Mouse (Mus musculus) olfactory bulb, adult 2 months (tissue): ENCODE measurements around the gene Rpn2. TPM values are rescaled to one million over a fixed set of nuclear protein-coding genes. Genes with fewer than 3 reads are reported as not detected.
A peak's percentile ranks its signal among the peaks of the same experiment; 100 is the strongest.

Experiments used
- H3K27ac ChIP-seq: fragments of 200-500 bp; 2 replicates; pipeline ENCODE4 v1.5.1; 2012; ENCODE audit warnings: low read depth, low read length; ENCODE audit not compliant: insufficient read depth
- H3K4me1 ChIP-seq: fragments of 200-500 bp; 2 replicates; pipeline ENCODE4 v1.6.1; 2012; ENCODE audit warnings: low read length; ENCODE audit not compliant: control insufficient read depth, insufficient read depth
- H3K4me3 ChIP-seq: fragments of 200-500 bp; 2 replicates; pipeline ENCODE4 v1.5.1; 2012; ENCODE audit warnings: mild to moderate bottlenecking, low read depth, low read length, moderate library complexity; ENCODE audit not compliant: insufficient read depth
- CTCF ChIP-seq: fragments of 200-500 bp; IDR thresholded peaks from 2 replicates; pipeline ENCODE4 v1.5.1; 2012; ENCODE audit warnings: low read depth, mild to moderate bottlenecking, low read length, moderate library complexity; ENCODE audit not compliant: insufficient read depth
- POLR2A ChIP-seq: fragments of 200-500 bp; IDR thresholded peaks from 2 replicates; pipeline ENCODE4 v1.6.1; 2012; ENCODE audit warnings: mild to moderate bottlenecking, low read depth, low read length, moderate library complexity; ENCODE audit not compliant: insufficient read depth
- WGBS: fragments of 180-500 bp; shearing (Covaris S2); methylation state at CpG from one replicate; pipeline ENCODE4 v1.1.7; 2018; 5-methylcytosine and 5-hydroxymethylcytosine counted together
- polyA plus RNA-seq: library from polyadenylated mRNA; stranded (reverse); fragments of >200 nt; gene quantifications from 2 replicates; pipeline ENCODE4 v1.2.4, GENCODE M21; 2012; ENCODE audit warnings: low replicate concordance; ENCODE audit not compliant: missing spikeins, insufficient read depth, insufficient read length

Gene Rpn2
- polyA plus RNA-seq, 1 experiment: not detected

DNA sequence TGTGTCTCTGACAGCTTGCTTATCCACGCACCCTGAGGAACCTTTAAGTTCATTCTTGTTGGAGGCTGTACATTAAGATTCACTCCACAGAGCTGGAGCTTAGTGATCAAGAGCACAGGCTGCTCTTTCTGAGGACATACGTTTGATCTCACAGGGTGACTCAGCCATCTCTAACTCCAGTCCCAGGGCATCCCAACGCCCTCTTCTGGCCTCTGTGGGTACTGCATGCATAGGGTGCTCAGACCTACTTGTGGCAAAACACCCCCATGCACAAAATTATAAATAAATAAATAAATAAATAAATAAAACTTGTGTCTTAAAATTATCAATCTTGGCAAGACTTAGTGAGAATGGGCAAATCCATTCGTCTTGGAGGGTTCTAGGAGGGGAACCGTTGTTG lies 59.8 kb downstream of the Rpn2 start:
- WGBS: 26% methylated on average over 5 of the region's 5 CpGs
- TF ChIP-seq CTCF (peak; percentile 43; the same call in 1 of the 2 replicates), POLR2A (no peak)

GRCm38 (mm10) chr2:157339532-157339931 lies 60.7 kb downstream of the Rpn2 start:
- Histone ChIP-seq H3K4me1 (peaks cover 20% of the 10 kb centered on the region), H3K4me3 (no peak overlapping the region), H3K27ac (peak overlapping the region; percentile 60)
- TF ChIP-seq POLR2A: no peak
- no peak for TF ChIP-seq CTCF
- 61% methylated on average over 7 of the region's 7 CpGs for WGBS

More for the DNA sequence above, 59.8 kb downstream of the Rpn2 start:
- Histone ChIP-seq H3K27ac (no peak overlapping the region), H3K4me3 (no peak overlapping the region), H3K4me1 (peaks cover 20% of the 10 kb centered on the region)

DNA sequence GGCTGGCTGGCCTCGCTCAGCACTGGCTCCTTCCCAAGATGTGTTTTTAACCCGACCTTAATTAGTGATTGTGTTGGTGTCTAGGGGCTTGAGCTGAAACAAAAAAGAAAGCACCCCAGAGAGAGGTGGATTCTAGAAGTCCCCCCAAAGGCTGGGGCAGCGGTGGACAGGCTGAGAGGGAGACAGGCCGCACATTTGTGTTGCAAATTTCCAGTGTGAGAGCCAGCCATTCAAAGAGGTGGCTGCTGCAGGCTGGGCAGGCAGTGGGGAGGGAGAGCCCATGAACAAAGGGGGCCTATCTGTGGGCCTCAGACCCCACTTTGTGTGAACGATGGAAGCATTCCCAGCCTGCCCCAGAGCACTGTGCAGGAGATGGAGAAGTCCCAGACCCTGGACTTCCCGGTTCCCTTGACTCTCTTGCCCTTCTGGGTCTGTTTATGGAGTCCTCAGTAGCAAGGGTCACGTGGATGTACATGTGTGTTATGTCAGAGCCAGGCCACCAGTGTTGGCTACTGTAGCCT lies 61.5 kb downstream of the Rpn2 start:
- Histone ChIP-seq H3K4me1 (peaks cover 20% of the 10 kb centered on the region), H3K27ac (peak overlapping the region; percentile 19; the same call in 1 of the 2 replicates), H3K4me3 (no peak overlapping the region)
- 37% methylated on average over 7 of the region's 7 CpGs for WGBS
- no peak for TF ChIP-seq POLR2A
- TF ChIP-seq CTCF: no peak

DNA sequence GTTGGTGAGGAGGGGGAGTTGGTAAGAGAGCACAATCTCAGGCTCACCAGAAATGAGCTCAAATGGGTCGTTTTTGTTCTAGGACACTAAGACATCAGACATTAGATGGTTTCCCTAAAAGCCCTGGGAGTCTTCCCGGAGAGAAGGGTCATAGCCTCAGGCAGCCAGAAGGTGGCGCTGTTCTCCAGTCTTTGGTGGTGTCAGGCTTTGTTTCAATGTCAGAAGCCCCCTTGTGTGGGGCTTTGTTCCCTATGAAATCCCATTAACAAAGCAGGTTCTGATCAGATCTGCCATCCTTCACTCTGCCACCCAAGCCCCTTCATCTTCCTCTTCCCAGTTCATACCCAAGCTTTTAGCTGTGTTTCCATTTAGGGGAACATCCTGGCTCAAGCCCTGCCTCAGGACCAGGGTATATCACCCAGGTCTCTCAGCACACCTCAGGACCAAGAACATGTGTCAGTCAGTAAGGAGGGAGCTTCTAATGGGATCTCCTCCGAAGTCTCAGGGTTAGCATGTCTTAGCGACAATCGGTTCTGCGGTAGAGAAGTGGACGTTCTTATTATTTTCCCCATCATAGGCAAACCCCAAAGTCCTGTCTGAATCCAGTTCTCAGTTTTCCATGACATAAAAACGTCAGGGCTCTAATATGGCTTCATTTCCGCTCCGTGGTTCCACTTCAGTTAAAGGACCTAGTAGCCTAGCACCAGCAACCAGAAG lies 62.9 kb downstream of the Rpn2 start:
- Histone ChIP-seq H3K27ac (peak overlapping the region; percentile 64), H3K4me1 (peaks cover 20% of the 10 kb centered on the region), H3K4me3 (no peak overlapping the region)
- WGBS: 37% methylated on average over 11 of the region's 11 CpGs
- TF ChIP-seq POLR2A (no peak), CTCF (peak; percentile 95)

DNA sequence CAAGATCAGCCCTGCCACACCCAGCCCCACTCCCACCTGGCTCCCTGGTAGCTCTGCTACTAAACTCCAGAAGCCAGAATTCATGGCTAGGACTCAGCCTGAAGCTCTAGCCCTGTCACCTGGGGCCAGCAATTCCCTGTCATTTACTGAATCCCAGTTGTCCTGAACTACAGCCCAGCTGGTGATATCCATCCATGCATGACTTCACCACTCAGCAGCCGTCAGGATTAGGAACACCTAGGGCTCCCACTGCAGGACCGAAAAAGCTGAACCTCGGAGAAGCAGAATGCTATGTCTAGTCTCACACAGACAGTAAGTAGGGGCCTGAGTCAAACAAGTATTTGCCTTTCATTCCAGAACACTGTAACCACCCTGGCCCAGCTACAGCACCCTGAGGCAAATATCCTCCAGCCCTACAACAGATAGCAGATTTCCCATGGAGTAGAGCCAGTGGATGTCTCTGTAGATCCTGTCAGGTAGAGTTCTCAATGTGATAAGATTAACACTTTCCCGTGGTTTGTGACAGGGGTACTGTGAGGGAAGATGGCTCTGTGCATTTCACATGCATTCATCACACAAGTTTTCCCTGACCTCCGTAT lies 63.6 kb downstream of the Rpn2 start:
- WGBS: 57% methylated on average over 5 of the region's 5 CpGs
- H3K4me1 ChIP-seq: peaks cover 24% of the 10 kb centered on the region
- no peak overlapping the region for H3K4me3 ChIP-seq
- TF ChIP-seq CTCF: no peak
- no peak for TF ChIP-seq POLR2A
- H3K27ac ChIP-seq: no peak overlapping the region

DNA sequence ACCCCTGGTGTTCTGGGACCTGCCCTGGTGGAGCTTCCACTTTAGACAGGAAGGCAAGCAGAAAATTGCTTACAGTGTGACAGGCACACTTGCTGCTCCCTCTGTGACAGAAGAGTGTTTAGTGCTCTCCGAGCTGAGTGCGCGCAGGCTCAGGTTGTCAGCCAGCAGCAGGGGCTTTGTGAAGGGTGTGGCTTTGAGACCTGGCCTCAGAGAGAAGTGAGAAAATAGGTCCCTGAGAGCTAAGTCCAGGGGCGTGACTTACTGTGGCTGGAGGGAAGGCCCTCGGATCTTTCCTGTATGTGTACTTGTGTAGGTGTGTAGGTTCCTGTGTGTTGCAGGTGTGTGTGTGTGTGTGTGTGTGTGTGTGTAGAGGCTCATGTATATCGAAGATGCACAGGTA lies 64.5 kb downstream of the Rpn2 start:
- H3K4me3 ChIP-seq: no peak overlapping the region
- H3K4me1 ChIP-seq: peaks cover 31% of the 10 kb centered on the region
- H3K27ac ChIP-seq: no peak overlapping the region
- TF ChIP-seq CTCF: no peak
- TF ChIP-seq POLR2A: no peak
- 93% methylated on average over 6 of the region's 6 CpGs for WGBS

DNA sequence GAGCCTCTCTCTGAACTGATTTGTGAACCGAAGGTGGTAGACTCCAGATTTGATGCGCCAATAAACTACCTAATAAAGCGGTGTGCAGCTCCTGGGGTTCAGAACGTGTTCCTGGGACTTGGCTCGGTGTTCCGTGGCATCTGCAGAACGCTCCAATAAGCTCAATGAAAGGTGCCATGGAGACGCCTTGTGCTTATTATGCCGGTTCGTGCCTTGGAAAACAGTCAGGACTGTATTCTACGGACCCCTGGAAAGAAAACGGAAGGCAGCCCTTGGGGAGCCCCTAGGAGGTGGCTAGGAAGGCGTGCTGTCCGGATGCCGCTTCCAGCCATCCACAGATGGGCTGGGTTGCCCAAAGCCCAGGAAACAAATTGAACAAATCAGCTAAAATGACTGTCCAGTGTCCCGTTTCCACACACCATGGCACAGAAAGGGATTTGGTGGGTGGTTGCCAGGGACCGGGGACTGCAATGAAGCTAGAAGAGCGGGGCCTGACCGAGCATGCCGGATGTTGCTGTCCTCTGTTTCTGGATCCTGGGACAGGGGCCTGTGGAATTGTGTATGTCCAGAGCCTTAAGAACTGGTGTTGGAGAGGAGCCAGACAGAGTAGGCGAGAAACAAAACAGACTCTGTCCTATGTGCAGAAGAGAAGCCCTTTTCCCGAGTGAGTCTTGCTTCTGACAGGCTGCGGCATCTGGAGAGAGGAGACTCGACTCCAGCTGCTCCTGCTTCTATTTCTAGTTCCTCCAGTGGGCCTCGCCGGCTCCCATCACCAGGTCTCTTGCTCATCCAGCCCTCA lies 68.7 kb downstream of the Rpn2 start, which contains the start of gene Ghrh:
Gene Ghrh (minus strand): TSS at position 146 of the 799 bp plus-strand sequence.
- 25% methylated on average over 26 of the region's 26 CpGs for WGBS
- Histone ChIP-seq H3K4me3 (no peak within 1 kb of the TSS), H3K4me1 (peaks cover 21% of the 10 kb centered on the region), H3K27ac (peak within 1 kb of the TSS; percentile 94)
- TF ChIP-seq CTCF (no peak), POLR2A (no peak)

DNA sequence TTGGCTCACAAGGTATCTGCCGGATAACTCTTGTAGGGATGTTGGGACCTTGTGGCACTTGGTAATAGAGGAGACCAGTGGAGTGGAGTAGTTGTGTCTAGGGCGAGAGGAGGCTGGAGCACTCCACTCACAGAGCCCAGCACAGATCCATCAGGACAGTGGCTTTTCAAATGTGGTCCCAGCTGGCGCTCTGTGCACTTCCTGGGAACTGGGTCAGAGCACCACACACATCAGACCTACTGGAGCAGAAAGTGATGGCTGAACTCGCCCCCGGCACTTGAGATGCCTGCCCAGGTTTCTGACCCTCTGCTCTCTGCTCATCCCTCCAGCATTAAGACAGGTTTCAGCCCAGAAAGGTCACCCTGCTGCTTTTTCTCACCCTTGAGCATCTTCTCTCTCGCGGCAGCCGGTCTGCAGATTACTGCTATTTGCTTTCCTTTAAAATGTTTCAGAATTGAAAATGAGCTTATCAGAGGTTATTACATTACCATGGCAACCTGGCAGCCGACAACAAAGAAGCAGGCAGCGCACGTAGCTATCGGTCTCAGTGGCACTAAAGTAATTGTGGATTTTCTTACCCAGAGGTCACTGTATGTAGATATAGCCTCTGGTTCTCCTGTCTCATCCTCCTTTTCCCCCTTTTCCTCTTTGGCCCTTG lies 70.4 kb downstream of the Rpn2 start:
- H3K4me1 ChIP-seq: peaks cover 21% of the 10 kb centered on the region
- TF ChIP-seq POLR2A (no peak), CTCF (no peak)
- 32% methylated on average over 12 of the region's 12 CpGs for WGBS
- no peak overlapping the region for H3K4me3 ChIP-seq
- H3K27ac ChIP-seq: peak overlapping the region; percentile 52

DNA sequence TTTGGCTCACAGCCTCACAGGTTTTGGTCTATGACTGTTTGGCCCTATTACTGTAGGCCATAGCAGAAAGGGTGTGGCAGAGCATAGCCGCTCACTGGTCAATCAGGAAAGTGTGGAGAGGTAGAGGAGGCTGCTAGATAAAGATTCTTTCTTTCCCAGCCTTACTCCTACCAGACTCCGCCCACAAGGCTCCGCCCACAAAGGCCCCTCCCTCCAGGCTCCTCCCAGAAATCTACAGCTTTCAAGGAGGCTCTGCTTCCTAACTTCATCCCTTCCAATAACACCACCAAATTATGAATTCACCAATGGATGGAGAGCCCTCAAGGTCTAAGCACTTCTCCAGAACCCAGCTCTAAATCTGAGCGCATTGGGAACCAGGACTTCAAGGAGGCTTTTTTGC lies 74.4 kb downstream of the Rpn2 start:
- TF ChIP-seq CTCF (no peak), POLR2A (no peak)

More for the DNA sequence above, 74.4 kb downstream of the Rpn2 start:
- H3K4me1 ChIP-seq: peaks cover 9% of the 10 kb centered on the region
- H3K27ac ChIP-seq: no peak overlapping the region
- no peak overlapping the region for H3K4me3 ChIP-seq
- 79% methylated on average over 4 of the region's 4 CpGs for WGBS
